Comparison of ENCODE assay signal across 16 mouse cellular contexts in the genomic region with DNA sequence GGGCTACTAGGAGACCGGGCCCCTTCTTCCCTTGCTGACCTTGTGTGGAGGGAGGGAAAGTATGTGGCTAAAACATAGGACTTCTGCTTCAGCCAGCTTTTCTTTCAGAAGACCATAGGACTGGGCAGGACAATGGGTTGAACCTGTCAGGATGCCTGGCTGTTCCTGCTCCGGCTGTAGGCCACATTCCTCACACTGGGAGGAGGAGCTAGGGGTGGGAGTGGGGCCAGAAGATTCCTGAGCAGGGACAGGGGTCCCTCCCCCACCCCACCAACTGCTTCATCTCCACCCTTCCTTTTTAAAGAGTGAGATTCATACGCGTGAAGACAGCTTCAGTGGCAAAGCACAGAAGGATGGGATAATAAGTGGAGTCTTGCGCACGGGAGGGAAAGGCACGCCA. TPM values are rescaled to one million over a fixed set of nuclear protein-coding genes. Genes with fewer than 3 reads are reported as not detected.
A peak's percentile ranks its signal among the peaks of the same experiment; 100 is the strongest.
DNase-seq lines count a peak whose midpoint lies in the region; ATAC-seq lines count a peak whose summit lies in the region.
"Had no signal": no experiment of that assay in that cellular context is flagged by ENCODE, and none has a peak within 500 bp of the region (broad histone marks: within the 10 kb centered on the region; RNA-seq: fewer than 3 reads in every experiment).

No protein-coding gene starts in this region.

- H3K4me2 ChIP-seq in kidney, embryonic 16.5 days (replicated peaks; ENCODE audit: low read depth, low read length), result no peak overlapping the region
- H3K4me2 ChIP-seq in kidney, embryonic 14.5 days (replicated peaks; ENCODE audit: low read depth, low read length), result no peak overlapping the region
- H3K4me2 ChIP-seq in neural tube, embryonic 15.5 days, result no peak overlapping the region
- H3K4me2 ChIP-seq: liver, embryonic 13.5 days had no signal

- H3K36me3 ChIP-seq in kidney, embryonic 16.5 days (ENCODE audit: insufficient read depth, low read length), result no peaks in the 10 kb centered on the region
- no peaks in the 10 kb centered on the region for H3K36me3 ChIP-seq in kidney, embryonic 14.5 days (ENCODE audit: control insufficient read depth, insufficient read depth, low read length)
- no peaks in the 10 kb centered on the region for H3K36me3 ChIP-seq in neural tube, embryonic 15.5 days
- H3K36me3 ChIP-seq: G1E; liver, embryonic 13.5 days had no signal

- H3K4me3 ChIP-seq in kidney, embryonic 16.5 days (ENCODE audit: low read length), result no peak overlapping the region
- no peak overlapping the region for H3K4me3 ChIP-seq in kidney, embryonic 14.5 days (ENCODE audit: low read length)
- H3K4me3 ChIP-seq in neural tube, embryonic 15.5 days (replicated peaks), result no peak overlapping the region
- H3K4me3 ChIP-seq: liver, embryonic 13.5 days; megakaryocyte, embryonic 14.5 days had no signal

- H3K9me3 ChIP-seq in kidney, embryonic 16.5 days (ENCODE audit: low read length), result no peaks in the 10 kb centered on the region
- no peaks in the 10 kb centered on the region for H3K9me3 ChIP-seq in kidney, embryonic 14.5 days (ENCODE audit: control insufficient read depth, low read length)
- no peaks in the 10 kb centered on the region for H3K9me3 ChIP-seq in neural tube, embryonic 15.5 days (replicated peaks)
- H3K9me3 ChIP-seq: G1E; liver, embryonic 13.5 days; megakaryocyte, embryonic 14.5 days had no signal

- peak; percentile 16; the same call in 1 of the 2 replicates for ATAC-seq in kidney, embryonic 16.5 days (ENCODE audit: low FRiP score, low TSS enrichment)
- no peak for ATAC-seq in kidney, embryonic 14.5 days (ENCODE audit: low FRiP score, low TSS enrichment)
- no peak for ATAC-seq in neural tube, embryonic 15.5 days (ENCODE audit: low FRiP score)
- ATAC-seq: forebrain, postnatal 0 days; inflammation-experienced regulatory T-cells, adult 6 months had no signal

- H3K27ac ChIP-seq in kidney, embryonic 16.5 days (ENCODE audit: low read length), result no peak overlapping the region
- H3K27ac ChIP-seq in kidney, embryonic 14.5 days (ENCODE audit: low read depth, low read length), result no peak overlapping the region
- H3K27ac ChIP-seq in neural tube, embryonic 15.5 days (replicated peaks), result no peak overlapping the region
- H3K27ac ChIP-seq: liver, embryonic 13.5 days had no signal

- WGBS in kidney, embryonic 16.5 days, result 66% methylated on average over 7 of the region's 7 CpGs
- WGBS in kidney, embryonic 14.5 days, result 77% methylated on average over 7 of the region's 7 CpGs
- 82% methylated on average over 7 of the region's 7 CpGs for WGBS in neural tube, embryonic 15.5 days

- peak; percentile 2 for DNase-seq in gastrocnemius, postnatal 10 days
- DNase-seq in gastrocnemius, adult 8-10 months (ENCODE audit: low spot score in 2 of 2), result no peak
- DNase-seq in urinary bladder, adult 2 months (ENCODE audit: low spot score), result peak; percentile 11
- DNase-seq in urinary bladder, adult 18-20 months (ENCODE audit: low spot score in 2 of 2), result no peak
- DNase-seq in cerebellum, adult 9-10 months, result no peak
- DNase-seq: cerebellum, adult 11-12 months; forebrain, postnatal 0 days; layer of hippocampus, adult 9-11 months; left cerebral cortex, postnatal 4 days; liver, embryonic 13.5 days had no signal

- peaks cover 9% of the 10 kb centered on the region for H3K4me1 ChIP-seq in kidney, embryonic 16.5 days (ENCODE audit: insufficient read depth, low read length)
- no peaks in the 10 kb centered on the region for H3K4me1 ChIP-seq in kidney, embryonic 14.5 days (ENCODE audit: control insufficient read depth, insufficient read depth, low read length)
- H3K4me1 ChIP-seq in neural tube, embryonic 15.5 days, result no peaks in the 10 kb centered on the region

- H3K9ac ChIP-seq in kidney, embryonic 16.5 days (replicated peaks; ENCODE audit: low read length), result no peak overlapping the region
- H3K9ac ChIP-seq in kidney, embryonic 14.5 days (ENCODE audit: low read depth, low read length), result no peak overlapping the region
- no peak overlapping the region for H3K9ac ChIP-seq in neural tube, embryonic 15.5 days (replicated peaks)
- H3K9ac ChIP-seq: forebrain, postnatal 0 days; liver, embryonic 13.5 days had no signal

- H3K27me3 ChIP-seq in kidney, embryonic 16.5 days (ENCODE audit: insufficient read depth, low read length), result no peaks in the 10 kb centered on the region
- no peaks in the 10 kb centered on the region for H3K27me3 ChIP-seq in kidney, embryonic 14.5 days (ENCODE audit: control insufficient read depth, insufficient read depth, low read length)
- no peaks in the 10 kb centered on the region for H3K27me3 ChIP-seq in neural tube, embryonic 15.5 days (replicated peaks)
- H3K27me3 ChIP-seq: liver, embryonic 13.5 days had no signal

RNA-seq across cellular contexts. Expression of a gene that starts 10.0 kb away (rescaled TPM):
- 10 to 100 TPM; 30.6 to 33.2 TPM for total RNA-seq in gastrocnemius, postnatal 10 days (2021)
- total RNA-seq in gastrocnemius, adult 8-10 months (2022), result 10 to 100 TPM in 2 of 4 experiments, 1 to 10 TPM in 2; 7.8 to 22.8 (median 13.9) TPM
- 16.5 and 17.8 TPM in 2 replicates for polyA plus RNA-seq in kidney, embryonic 16.5 days (2015; fragmentation: Nextera tagmentation; extraction: Ambion mirVana)
- polyA plus RNA-seq in kidney, embryonic 14.5 days (2014; fragmentation: Nextera tagmentation; extraction: Ambion mirVana), result 16.8 and 17.3 TPM in 2 replicates
- polyA plus RNA-seq in urinary bladder, adult 2 months (2012; rRNA removed), result 32.3 and 34.9 TPM in 2 replicates
- polyA plus RNA-seq in neural tube, embryonic 15.5 days (2015; fragmentation: Nextera tagmentation; extraction: Ambion mirVana), result 18.4 and 20.7 TPM in 2 replicates

Comparison
In these comparisons a context has a peak if more than half of its experiments do, and no peak if none do; other contexts are left out.
1. DNase-seq: peak in gastrocnemius, postnatal 10 days (single experiment) and urinary bladder, adult 2 months (single experiment); none in gastrocnemius, adult 8-10 months (0 of 2), urinary bladder, adult 18-20 months (0 of 2) and cerebellum, adult 9-10 months (single experiment).